In the genomic region with DNA sequence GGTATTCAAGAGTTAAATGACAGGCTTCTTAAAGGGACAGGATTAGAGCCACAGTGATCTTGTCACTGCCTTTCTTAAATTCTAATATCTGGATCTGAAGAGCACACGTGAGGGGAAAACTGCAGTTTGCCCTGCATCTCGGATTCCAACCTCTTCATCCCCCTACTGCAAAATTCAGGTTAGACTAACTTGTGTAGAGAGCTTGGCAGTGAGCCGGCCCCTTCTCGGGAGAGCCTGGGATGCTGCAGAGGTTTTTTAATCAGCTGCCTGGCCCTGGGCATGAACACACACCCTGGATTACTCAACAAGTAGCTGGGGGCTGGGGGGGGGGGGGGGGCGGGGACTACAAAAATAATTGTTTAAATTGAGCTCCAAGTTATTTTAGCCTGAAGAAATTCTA, we compare ENCODE assay signal across 8 mouse cellular contexts.
DNase-seq lines count a peak whose midpoint lies in the region; ATAC-seq lines count a peak whose summit lies in the region.

No protein-coding gene starts in this region.

- no peak overlapping the region for H3K4me3 ChIP-seq in liver, embryonic 15.5 days (replicated peaks)

- no peak overlapping the region for H3K9ac ChIP-seq in liver, embryonic 15.5 days

- no peaks in the 10 kb centered on the region for H3K9me3 ChIP-seq in liver, embryonic 15.5 days (replicated peaks)

- H3K27ac ChIP-seq in liver, embryonic 15.5 days (replicated peaks), result no peak overlapping the region

- peak overlapping the region; percentile 55; the same call in 1 of the 2 replicates for H3K4me2 ChIP-seq in liver, embryonic 15.5 days

- H3K27me3 ChIP-seq in liver, embryonic 15.5 days, result no peaks in the 10 kb centered on the region

- 26% methylated on average over 5 of the region's 5 CpGs for WGBS in liver, embryonic 15.5 days (ENCODE audit: insufficient replicate concordance)

- H3K4me1 ChIP-seq in liver, embryonic 15.5 days (replicated peaks), result peaks cover 25% of the 10 kb centered on the region

- ATAC-seq in liver, embryonic 15.5 days (ENCODE audit: insufficient read depth), result no peak
- no peak for ATAC-seq in inflammation-experienced regulatory T-cells, adult 6 months

- no peaks in the 10 kb centered on the region for H3K36me3 ChIP-seq in liver, embryonic 15.5 days (replicated peaks)

- peak; percentile 17 to 35 for DNase-seq in cerebellum, adult 18-20 months
- DNase-seq in cerebellum, adult 11 months, result no peak
- peak; percentile 27 for DNase-seq in urinary bladder, postnatal 14 days (ENCODE audit: low spot score)
- DNase-seq in urinary bladder, postnatal 25 days (ENCODE audit: low spot score), result no peak
- DNase-seq in adrenal gland, adult 8-10 months, result no peak
- DNase-seq in urinary bladder, postnatal 10 days (ENCODE audit: low spot score), result no peak

Comparison
In these comparisons a context has a peak if more than half of its experiments do, and no peak if none do; other contexts are left out.
1. DNase-seq: peak in cerebellum, adult 18-20 months (2 of 2) and urinary bladder, postnatal 14 days (single experiment); none in cerebellum, adult 11 months (single experiment), urinary bladder, postnatal 25 days (single experiment), adrenal gland, adult 8-10 months (single experiment) and urinary bladder, postnatal 10 days (single experiment).